Mouse (Mus musculus) stomach, embryonic 15.5 days (tissue): ENCODE measurements around the gene Slc35a1. TPM values are rescaled to one million over a fixed set of nuclear protein-coding genes. Genes with fewer than 3 reads are reported as not detected.

Source experiments
- ATAC-seq: fragments of 200-750 bp; cut with Nextera tagmentation; 2 replicates; pipeline ENCODE4 v1.8.0; 2017; ENCODE audit warnings: low read depth, moderate number of reproducible peaks, moderate TSS enrichment; ENCODE audit not compliant: insufficient read depth, low FRiP score
- H3K27ac ChIP-seq: fragments of 300-500 bp; sonication (generic); 2 replicates; pipeline ENCODE4 v1.5.1; 2015; ENCODE audit warnings: mild to moderate bottlenecking, inconsistent platforms
- H3K27me3 ChIP-seq: fragments of 300-500 bp; sonication (generic); replicated peaks from 2 replicates; pipeline ENCODE4 v1.6.1; 2015; ENCODE audit warnings: inconsistent platforms
- H3K36me3 ChIP-seq: fragments of 300-500 bp; sonication (generic); 2 replicates; pipeline ENCODE4 v1.6.1; 2015; ENCODE audit warnings: inconsistent platforms
- H3K4me1 ChIP-seq: fragments of 300-500 bp; sonication (generic); 2 replicates; pipeline ENCODE4 v1.6.1; 2015; ENCODE audit warnings: inconsistent platforms
- H3K4me2 ChIP-seq: fragments of 300-500 bp; sonication (generic); 2 replicates; pipeline ENCODE4 v1.6.1; 2015; ENCODE audit warnings: mild to moderate bottlenecking, inconsistent platforms
- H3K4me3 ChIP-seq: fragments of 300-500 bp; sonication (generic); replicated peaks from 2 replicates; pipeline ENCODE4 v1.5.1; 2015; ENCODE audit warnings: inconsistent platforms
- H3K9ac ChIP-seq: fragments of 300-500 bp; sonication (generic); 2 replicates; pipeline ENCODE4 v1.6.1; 2015; ENCODE audit warnings: inconsistent platforms
- H3K9me3 ChIP-seq: fragments of 300-500 bp; sonication (generic); 2 replicates; pipeline ENCODE4 v1.6.1; 2016; ENCODE audit warnings: inconsistent platforms
- WGBS: fragments of 180-500 bp; shearing (Covaris S2); methylation state at CpG from one replicate; pipeline ENCODE4 v1.1.7; 2015; 5-methylcytosine and 5-hydroxymethylcytosine counted together
- polyA plus RNA-seq: library from polyadenylated mRNA; unstranded; fragments of >200 nt; fragmentation: Nextera tagmentation; extraction: Ambion mirVana; gene quantifications from 2 replicates; pipeline ENCODE4 v1.2.1, GENCODE M21; 2015

The Slc35a1 gene
- polyA plus RNA-seq, 1 experiment from 2014 or later, result 64.7 TPM

GRCm38 (mm10) chr4:34613571-34614145 is 73.6 kb downstream of the Slc35a1 start:
- peaks cover 11% of the 10 kb centered on the region for H3K4me1 ChIP-seq
- WGBS, result 75% methylated on average over 6 of the region's 6 CpGs
- H3K27ac ChIP-seq, result no peak overlapping the region; the same call in 1 of the 2 replicates

More at GRCm38 (mm10) chr4:34613571-34614145, 73.6 kb downstream of the Slc35a1 start:
- Histone ChIP-seq H3K9ac (peak overlapping the region; percentile 80), H3K9me3 (no peaks in the 10 kb centered on the region), H3K4me3 (peak overlapping the region; percentile 78), H3K36me3 (0 out of 2 replicates have a peak, but pooled peaks cover 2% of the 10 kb centered on the region), H3K27me3 (no peaks in the 10 kb centered on the region), H3K4me2 (peak overlapping the region; percentile 65)
- ATAC-seq, result no peak

Other genes starting within 250 kb of the Slc35a1 start
- 55.4 and 57.9 TPM in 2 replicates for gene Akirin2, start 136.5 kb downstream of the Slc35a1 start, polyA plus RNA-seq
- 71.9 and 81.5 TPM in 2 replicates for gene Orc3, start 72.5 kb downstream of the Slc35a1 start, polyA plus RNA-seq
- gene Rars2, start 72.5 kb downstream of the Slc35a1 start, polyA plus RNA-seq, result 66.1 and 68.9 TPM in 2 replicates
- gene Cfap206, start 42.8 kb upstream of the Slc35a1 start, polyA plus RNA-seq, result 0.27 and 0.31 TPM in 2 replicates
- gene Gm136, start 68.8 kb upstream of the Slc35a1 start, polyA plus RNA-seq, result not detected in 2 replicates
- 41.1 and 43.0 TPM in 2 replicates for gene Smim8, start 91.0 kb upstream of the Slc35a1 start, polyA plus RNA-seq
- 15.4 and 17.5 TPM in 2 replicates for gene Zfp292, start 195.5 kb upstream of the Slc35a1 start, polyA plus RNA-seq
- gene Cga, start 206.3 kb upstream of the Slc35a1 start, polyA plus RNA-seq, result not detected in 2 replicates